Mouse (Mus musculus) embryonic facial prominence, embryonic 15.5 days (tissue): ENCODE data around the gene Olfr524. TPM values are rescaled to one million over a fixed set of nuclear protein-coding genes. Genes with fewer than 3 reads are reported as not detected.

Experiments used
- ATAC-seq: fragments of 200-750 bp; cut with Nextera tagmentation; 2 replicates; pipeline ENCODE4 v1.8.0; 2017; ENCODE audit warnings: low read depth, moderate TSS enrichment; ENCODE audit not compliant: insufficient number of reproducible peaks, low FRiP score, low TSS enrichment
- H3K27ac ChIP-seq: fragments of 300-500 bp; sonication (generic); replicated peaks from 2 replicates; pipeline ENCODE4 v1.5.1; 2015; ENCODE audit warnings: mild to moderate bottlenecking, inconsistent platforms
- H3K27me3 ChIP-seq: fragments of 300-500 bp; sonication (generic); 2 replicates; pipeline ENCODE4 v1.6.1; 2015; ENCODE audit warnings: inconsistent platforms
- H3K36me3 ChIP-seq: fragments of 300-500 bp; sonication (generic); 2 replicates; pipeline ENCODE4 v1.6.1; 2015; ENCODE audit warnings: mild to moderate bottlenecking, inconsistent platforms
- H3K4me1 ChIP-seq: fragments of 300-500 bp; sonication (generic); 2 replicates; pipeline ENCODE4 v1.6.1; 2015; ENCODE audit warnings: inconsistent platforms
- H3K4me2 ChIP-seq: fragments of 300-500 bp; sonication (generic); replicated peaks from 2 replicates; pipeline ENCODE4 v1.6.1; 2015; ENCODE audit warnings: mild to moderate bottlenecking, inconsistent platforms
- H3K4me3 ChIP-seq: fragments of 300-500 bp; sonication (generic); replicated peaks from 2 replicates; pipeline ENCODE4 v1.5.1; 2015; ENCODE audit warnings: mild to moderate bottlenecking, inconsistent platforms
- H3K9ac ChIP-seq: fragments of 300-500 bp; sonication (generic); 2 replicates; pipeline ENCODE4 v1.6.1; 2015; ENCODE audit warnings: inconsistent platforms
- H3K9me3 ChIP-seq: fragments of 300-500 bp; sonication (generic); replicated peaks from 2 replicates; pipeline ENCODE4 v1.6.1; 2016; ENCODE audit warnings: inconsistent platforms
- WGBS: fragments of 180-500 bp; shearing (Covaris S2); methylation state at CpG from one replicate; pipeline ENCODE4 v1.1.7; 2015; 5-methylcytosine and 5-hydroxymethylcytosine counted together
- polyA plus RNA-seq: library from polyadenylated mRNA; unstranded; fragments of >200 nt; fragmentation: Nextera tagmentation; extraction: Ambion mirVana; gene quantifications from 2 replicates; pipeline ENCODE4 v1.2.1, GENCODE M21; 2015

Olfr524 gene
- not detected in 2 replicates for polyA plus RNA-seq

GRCm38 (mm10) chr7:140205864-140206263 is at the start of gene Olfr524:
TSS of gene Olfr524 (minus strand) at chr7:140205964.
- no peak within 1 kb of the TSS for H3K27ac ChIP-seq
- no peak within 1 kb of the TSS for H3K9ac ChIP-seq
- no peaks in the 10 kb centered on the region for H3K4me1 ChIP-seq
- H3K27me3 ChIP-seq = no peaks in the 10 kb centered on the region
- H3K36me3 ChIP-seq = no peaks in the 10 kb centered on the region
- ATAC-seq = no peak
- no peak within 1 kb of the TSS for H3K4me3 ChIP-seq
- no peaks in the 10 kb centered on the region for H3K9me3 ChIP-seq
- no peak within 1 kb of the TSS for H3K4me2 ChIP-seq

- Histone ChIP-seq H3K27me3 (no peaks in the 10 kb centered on the region), H3K36me3 (no peaks in the 10 kb centered on the region), H3K9me3 (no peaks in the 10 kb centered on the region), H3K4me2 (no peak overlapping the region), H3K27ac (no peak overlapping the region), H3K4me1 (no peaks in the 10 kb centered on the region), H3K4me3 (no peak overlapping the region), H3K9ac (no peak overlapping the region)
- 77% methylated on average over 7 of the region's 7 CpGs for WGBS
- no peak for ATAC-seq
Measured at GRCm38 (mm10) chr7:140253780-140254299, 48.1 kb upstream of the Olfr524 start.

GRCm38 (mm10) chr7:140247216-140247615 is 41.5 kb upstream of the Olfr524 start, which contains the start of gene 5830411N06Rik:
TSS of gene 5830411N06Rik (plus strand) at chr7:140247284.
- no peak within 1 kb of the TSS for H3K27ac ChIP-seq
- no peaks in the 10 kb centered on the region for H3K27me3 ChIP-seq
- H3K4me1 ChIP-seq = no peaks in the 10 kb centered on the region
- no peaks in the 10 kb centered on the region for H3K9me3 ChIP-seq
- WGBS = 78% methylated on average over 4 of the region's 4 CpGs
- H3K4me3 ChIP-seq = no peak within 1 kb of the TSS
- H3K4me2 ChIP-seq = no peak within 1 kb of the TSS
- no peaks in the 10 kb centered on the region for H3K36me3 ChIP-seq
- no peak for ATAC-seq
- H3K9ac ChIP-seq = no peak within 1 kb of the TSS

- Histone ChIP-seq H3K4me3 (no peak overlapping the region), H3K27me3 (no peaks in the 10 kb centered on the region), H3K4me2 (no peak overlapping the region), H3K9ac (no peak overlapping the region), H3K36me3 (no peaks in the 10 kb centered on the region), H3K4me1 (no peaks in the 10 kb centered on the region), H3K27ac (no peak overlapping the region), H3K9me3 (no peaks in the 10 kb centered on the region)
- no peak for ATAC-seq
- 93% methylated on average over 3 of the region's 3 CpGs for WGBS
Measured at GRCm38 (mm10) chr7:140233696-140234095, 27.9 kb upstream of the Olfr524 start.

- no peak for ATAC-seq
Measured at GRCm38 (mm10) chr7:140231026-140231425, 25.3 kb upstream of the Olfr524 start.

GRCm38 (mm10) chr7:140228476-140228875 is 22.7 kb upstream of the Olfr524 start:
- no peak overlapping the region for H3K4me2 ChIP-seq
- H3K36me3 ChIP-seq = no peaks in the 10 kb centered on the region
- H3K27me3 ChIP-seq = no peaks in the 10 kb centered on the region
- no peak overlapping the region for H3K27ac ChIP-seq
- 83% methylated on average over 13 of the region's 13 CpGs for WGBS
- H3K9ac ChIP-seq = no peak overlapping the region
- H3K4me1 ChIP-seq = no peaks in the 10 kb centered on the region
- no peak overlapping the region for H3K4me3 ChIP-seq
- 0 out of 2 replicates have a peak, but pooled peaks have one; percentile 24 for ATAC-seq
- no peaks in the 10 kb centered on the region for H3K9me3 ChIP-seq

More at GRCm38 (mm10) chr7:140231026-140231425, 25.3 kb upstream of the Olfr524 start:
- 58% methylated on average over 2 of the region's 2 CpGs for WGBS
- Histone ChIP-seq H3K36me3 (no peaks in the 10 kb centered on the region), H3K4me1 (no peaks in the 10 kb centered on the region), H3K4me2 (no peak overlapping the region), H3K4me3 (no peak overlapping the region), H3K27ac (no peak overlapping the region), H3K9ac (no peak overlapping the region), H3K27me3 (no peaks in the 10 kb centered on the region), H3K9me3 (no peaks in the 10 kb centered on the region)

GRCm38 (mm10) chr7:140224209-140224608 is 18.4 kb upstream of the Olfr524 start:
- Histone ChIP-seq H3K27ac (no peak overlapping the region), H3K4me2 (no peak overlapping the region), H3K4me3 (no peak overlapping the region), H3K9ac (no peak overlapping the region), H3K9me3 (no peaks in the 10 kb centered on the region), H3K27me3 (no peaks in the 10 kb centered on the region), H3K36me3 (no peaks in the 10 kb centered on the region), H3K4me1 (no peaks in the 10 kb centered on the region)
- ATAC-seq = no peak
- WGBS = 83% methylated on average over 13 of the region's 13 CpGs

GRCm38 (mm10) chr7:140220375-140220774 is 14.6 kb upstream of the Olfr524 start:
- no peak overlapping the region for H3K4me2 ChIP-seq
- ATAC-seq = no peak
- no peak overlapping the region for H3K27ac ChIP-seq
- H3K36me3 ChIP-seq = no peaks in the 10 kb centered on the region
- no peak overlapping the region for H3K9ac ChIP-seq
- H3K27me3 ChIP-seq = no peaks in the 10 kb centered on the region; the same call in 1 of the 2 replicates
- H3K4me3 ChIP-seq = no peak overlapping the region
- H3K9me3 ChIP-seq = no peaks in the 10 kb centered on the region
- no peaks in the 10 kb centered on the region for H3K4me1 ChIP-seq
- whole genome bisulfite sequencing = 74% methylated on average over 4 of the region's 4 CpGs

- ATAC-seq = no peak
- Histone ChIP-seq H3K4me2 (no peak overlapping the region), H3K9ac (no peak overlapping the region), H3K36me3 (no peaks in the 10 kb centered on the region), H3K4me3 (no peak overlapping the region), H3K4me1 (no peaks in the 10 kb centered on the region), H3K27me3 (no peaks in the 10 kb centered on the region; the same call in 1 of the 2 replicates), H3K9me3 (no peaks in the 10 kb centered on the region), H3K27ac (no peak overlapping the region)
- WGBS = 8% methylated on average over 1 of the region's 1 CpGs
Measured at GRCm38 (mm10) chr7:140219268-140219667, 13.5 kb upstream of the Olfr524 start.

- 82% methylated on average over 2 of the region's 2 CpGs for WGBS
- H3K27me3 ChIP-seq = no peaks in the 10 kb centered on the region; the same call in 1 of the 2 replicates
- no peaks in the 10 kb centered on the region for H3K4me1 ChIP-seq
- H3K9ac ChIP-seq = no peak within 1 kb of the TSS
- no peak within 1 kb of the TSS for H3K4me2 ChIP-seq
- no peaks in the 10 kb centered on the region for H3K9me3 ChIP-seq
- H3K36me3 ChIP-seq = no peaks in the 10 kb centered on the region
- no peak within 1 kb of the TSS for H3K27ac ChIP-seq
- ATAC-seq = no peak
- H3K4me3 ChIP-seq = no peak within 1 kb of the TSS
Measured at GRCm38 (mm10) chr7:140217967-140218366, 12.2 kb upstream of the Olfr524 start, which contains the start of gene Cd163l1. TSS of gene Cd163l1 (plus strand) at chr7:140218267.

- H3K4me1 ChIP-seq = no peaks in the 10 kb centered on the region
- no peaks in the 10 kb centered on the region for H3K36me3 ChIP-seq
- no peak for ATAC-seq
- 54% methylated on average over 5 of the region's 5 CpGs for WGBS
- H3K9me3 ChIP-seq = no peaks in the 10 kb centered on the region
- no peaks in the 10 kb centered on the region; the same call in 1 of the 2 replicates for H3K27me3 ChIP-seq
- no peak overlapping the region for H3K4me2 ChIP-seq
- no peak overlapping the region for H3K27ac ChIP-seq
- no peak overlapping the region for H3K9ac ChIP-seq
- no peak overlapping the region for H3K4me3 ChIP-seq
Measured at GRCm38 (mm10) chr7:140213841-140214240, 8.1 kb upstream of the Olfr524 start.

GRCm38 (mm10) chr7:140208677-140209076 is 2.9 kb upstream of the Olfr524 start:
- Histone ChIP-seq H3K27me3 (no peaks in the 10 kb centered on the region; the same call in 1 of the 2 replicates), H3K9ac (no peak overlapping the region), H3K27ac (no peak overlapping the region), H3K4me1 (no peaks in the 10 kb centered on the region), H3K4me2 (no peak overlapping the region), H3K36me3 (no peaks in the 10 kb centered on the region), H3K9me3 (no peaks in the 10 kb centered on the region), H3K4me3 (no peak overlapping the region)
- 69% methylated on average over 3 of the region's 3 CpGs for WGBS
- ATAC-seq = no peak
